Mouse (Mus musculus) stomach, postnatal 0 days (tissue): ENCODE measurements at regions not wholly inside any gene's neighbourhood (a gene's known extent, or its start where the extent isn't known, plus 50 kb on each side); places are given as distances from the start of the nearest gene placed in this dataset.

Source experiments
- ATAC-seq: fragments of 200-750 bp; cut with Nextera tagmentation; 2 replicates; pipeline ENCODE4 v1.8.0; 2017; ENCODE audit not compliant: low FRiP score, low TSS enrichment
- DNase-seq: peaks from one replicate; pipeline ENCODE4 v3.0.0-alpha.2; 2016; ENCODE audit warnings: low spot score
- H3K27ac ChIP-seq: fragments of 300-500 bp; sonication (generic); replicated peaks from 2 replicates; pipeline ENCODE4 v1.5.1; 2014; ENCODE audit warnings: mild to moderate bottlenecking, control low read depth
- H3K27me3 ChIP-seq: fragments of 300-500 bp; sonication (generic); 2 replicates; pipeline ENCODE4 v1.6.1; 2014; ENCODE audit warnings: low read length; ENCODE audit not compliant: control insufficient read depth, insufficient read depth
- H3K36me3 ChIP-seq: fragments of 300-500 bp; sonication (generic); 2 replicates; pipeline ENCODE4 v1.6.1; 2014; ENCODE audit warnings: low read length, mixed read lengths; ENCODE audit not compliant: control insufficient read depth, insufficient read depth
- H3K4me1 ChIP-seq: fragments of 300-500 bp; sonication (generic); replicated peaks from 2 replicates; pipeline ENCODE4 v1.6.1; 2014; ENCODE audit warnings: antibody characterized with exemption; ENCODE audit not compliant: control insufficient read depth, insufficient read depth
- H3K4me2 ChIP-seq: fragments of 300-500 bp; sonication (generic); replicated peaks from 2 replicates; pipeline ENCODE4 v1.6.1; 2014; ENCODE audit warnings: low read depth, mild to moderate bottlenecking, control low read depth, moderate library complexity
- H3K4me3 ChIP-seq: fragments of 300-500 bp; sonication (generic); 2 replicates; pipeline ENCODE4 v1.5.1; 2014; ENCODE audit warnings: low read depth, low read length, control low read depth
- H3K9ac ChIP-seq: fragments of 300-500 bp; sonication (generic); 2 replicates; pipeline ENCODE4 v1.6.1; 2014; ENCODE audit warnings: mild to moderate bottlenecking, low read length, control low read depth, mixed read lengths
- H3K9me3 ChIP-seq: fragments of 300-500 bp; sonication (generic); 2 replicates; pipeline ENCODE4 v1.6.1; 2016; ENCODE audit warnings: low read length; ENCODE audit not compliant: control insufficient read depth
- CTCF ChIP-seq: IDR thresholded peaks from 2 replicates; pipeline ENCODE4 v1.5.1; 2016; ENCODE audit warnings: antibody characterized with exemption, low read depth, mild to moderate bottlenecking, moderate library complexity
- EP300 ChIP-seq: optimal IDR thresholded peaks from 2 replicates; pipeline ENCODE3; 2016; ENCODE audit warnings: antibody characterized with exemption
- WGBS: fragments of 180-500 bp; shearing (Covaris S2); extraction: QIAGEN DNeasy Blood & Tissue Kit; methylation state at CpG from one replicate; pipeline ENCODE4 v1.1.7; 2014; 5-methylcytosine and 5-hydroxymethylcytosine counted together

GRCm38 (mm10) chr7:83075159-83075952 is 208.2 kb downstream of the Mex3b start:
- Histone ChIP-seq H3K36me3 (no peaks in the 10 kb centered on the region), H3K9ac (no peak overlapping the region), H3K9me3 (no peaks in the 10 kb centered on the region), H3K27ac (no peak overlapping the region), H3K27me3 (no peaks in the 10 kb centered on the region), H3K4me2 (no peak overlapping the region), H3K4me3 (no peak overlapping the region), H3K4me1 (no peaks in the 10 kb centered on the region)
- WGBS = 69% methylated on average over 4 of the region's 4 CpGs
- ATAC-seq (no peak), DNase-seq (no peak)
- TF ChIP-seq EP300 (no peak), CTCF (no peak)

DNA sequence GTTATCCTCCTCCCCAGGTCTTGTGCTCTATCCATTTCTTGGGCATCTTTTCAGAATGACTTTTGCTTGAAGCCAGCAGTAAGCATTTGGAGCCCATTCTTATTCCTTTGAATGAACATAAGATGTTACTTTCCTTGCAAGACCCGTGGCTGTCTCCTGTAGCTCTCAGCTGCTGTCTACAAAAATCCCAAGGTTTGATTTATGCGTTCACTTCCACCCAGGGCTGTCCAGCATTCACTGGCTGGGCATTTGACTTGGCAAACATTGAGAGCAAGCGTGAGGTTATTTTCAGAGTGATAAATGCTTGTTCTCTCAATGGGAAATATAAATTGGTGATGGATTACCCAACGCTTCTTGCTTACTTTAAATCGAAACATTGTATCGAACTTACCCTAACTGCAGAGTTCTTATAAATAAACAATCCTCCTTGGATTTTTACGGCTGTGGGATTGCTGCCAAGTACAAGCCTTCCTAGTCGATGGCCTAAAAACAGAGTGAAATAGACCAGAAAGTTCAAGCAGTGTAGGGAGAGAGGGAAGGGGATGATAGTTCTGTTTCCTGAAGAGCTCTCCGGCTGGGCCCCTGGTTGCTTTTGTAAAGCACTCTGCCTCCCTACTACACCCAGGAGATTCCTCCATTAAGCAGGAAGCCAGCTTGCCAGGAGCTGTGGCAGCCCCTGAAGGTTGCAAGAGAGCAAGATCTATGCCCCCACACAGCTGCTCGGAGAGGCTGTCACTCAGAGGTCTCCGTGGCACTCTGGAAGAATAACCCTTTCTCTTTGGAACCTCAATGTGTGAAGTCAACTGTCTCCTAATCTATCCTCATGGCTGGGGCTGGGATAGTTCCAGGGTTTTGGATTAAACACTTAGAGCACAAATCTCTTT is 210.1 kb downstream of the Mex3b start:
- Histone ChIP-seq H3K9me3 (no peaks in the 10 kb centered on the region), H3K4me2 (peak overlapping the region; percentile 36; the same call in 1 of the 2 replicates), H3K9ac (no peak overlapping the region), H3K27ac (0 out of 2 replicates have a peak overlapping the region, but pooled peaks have one; percentile 14), H3K36me3 (no peaks in the 10 kb centered on the region), H3K4me1 (no peaks in the 10 kb centered on the region), H3K4me3 (no peak overlapping the region), H3K27me3 (no peaks in the 10 kb centered on the region)
- TF ChIP-seq CTCF (no peak), EP300 (no peak)
- DNase-seq (no peak), ATAC-seq (no peak)
- 13% methylated on average over 11 of the region's 11 CpGs for WGBS

DNA sequence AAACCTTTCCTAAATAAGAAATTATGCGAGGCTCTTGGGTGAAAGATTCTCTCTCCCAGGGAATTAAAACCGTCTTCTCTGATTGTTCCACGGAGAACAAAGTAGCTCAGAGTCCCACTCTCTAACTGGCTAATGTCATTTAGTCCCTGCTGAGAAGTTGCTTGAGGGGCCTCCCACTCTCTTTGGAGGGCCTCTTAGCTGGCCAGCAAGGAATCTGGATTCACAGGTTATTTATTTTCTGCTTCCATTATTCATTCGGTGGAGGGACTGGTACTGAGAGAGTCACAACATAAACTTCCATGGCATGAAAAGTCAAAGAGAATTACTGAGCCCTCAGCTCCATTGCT is 210.8 kb downstream of the Mex3b start:
- Histone ChIP-seq H3K4me1 (no peaks in the 10 kb centered on the region), H3K4me2 (peak overlapping the region; percentile 36; the same call in 1 of the 2 replicates), H3K27ac (no peak overlapping the region), H3K9me3 (no peaks in the 10 kb centered on the region), H3K4me3 (no peak overlapping the region), H3K36me3 (no peaks in the 10 kb centered on the region), H3K27me3 (no peaks in the 10 kb centered on the region), H3K9ac (no peak overlapping the region)
- DNase-seq = no peak
- TF ChIP-seq CTCF = no peak
- no peak for TF ChIP-seq EP300
- no peak for ATAC-seq
- 22% methylated on average over 4 of the region's 4 CpGs for WGBS

GRCm38 (mm10) chr7:83078695-83079094 is 211.6 kb downstream of the Mex3b start:
- Histone ChIP-seq H3K4me2 (no peak overlapping the region), H3K36me3 (no peaks in the 10 kb centered on the region), H3K27me3 (no peaks in the 10 kb centered on the region), H3K4me1 (no peaks in the 10 kb centered on the region), H3K9me3 (no peaks in the 10 kb centered on the region), H3K27ac (no peak overlapping the region), H3K9ac (no peak overlapping the region), H3K4me3 (no peak overlapping the region)
- ATAC-seq (no peak), DNase-seq (no peak)
- 88% methylated on average over 4 of the region's 4 CpGs for WGBS
- TF ChIP-seq EP300 = no peak
- TF ChIP-seq CTCF = no peak

DNA sequence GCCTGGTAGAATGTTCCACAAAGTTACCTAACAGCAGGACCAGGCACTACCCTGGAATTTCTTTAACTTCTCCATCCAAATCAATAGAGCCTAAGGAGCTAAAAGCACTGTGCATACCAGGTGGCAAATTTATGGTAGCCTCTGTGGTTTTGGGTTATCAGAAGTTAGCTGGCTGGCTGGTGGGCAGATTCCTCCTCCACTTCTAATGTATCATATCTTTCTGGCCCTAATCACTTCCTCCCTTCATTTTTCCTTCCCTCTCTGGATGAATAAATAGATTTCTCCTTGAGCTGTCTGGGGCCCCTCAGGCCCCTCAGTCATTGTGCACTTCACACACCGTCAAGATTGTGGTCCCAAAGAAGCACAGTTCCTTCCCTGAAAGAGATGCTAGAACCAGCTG is 212.7 kb downstream of the Mex3b start:
- ATAC-seq (no peak), DNase-seq (no peak)
- Histone ChIP-seq H3K4me1 (no peaks in the 10 kb centered on the region), H3K9me3 (no peaks in the 10 kb centered on the region), H3K4me2 (no peak overlapping the region), H3K27ac (no peak overlapping the region), H3K36me3 (no peaks in the 10 kb centered on the region), H3K4me3 (no peak overlapping the region), H3K9ac (no peak overlapping the region), H3K27me3 (no peaks in the 10 kb centered on the region)
- TF ChIP-seq CTCF (no peak), EP300 (no peak)
- WGBS = 54% methylated on average over 1 of the region's 1 CpGs
